Mouse (Mus musculus): Measurements from ENCODE around the gene Ranbp9.

Gene Ranbp9

GRCm38 (mm10) chr13:43480957-43481858, at the start of gene Ranbp9:
Gene Ranbp9 (minus strand): TSS chr13:43481282.
- peak; percentile 82 for DNase-seq (ENCODE audit: low read depth, low spot score)

GRCm38 (mm10) chr13:43530129-43530831, 49.2 kb upstream of the Ranbp9 start:
- no peak for DNase-seq (ENCODE audit: low read depth, low spot score)

GRCm38 (mm10) chr13:43526289-43526688, 45.2 kb upstream of the Ranbp9 start:
- no peak for DNase-seq (ENCODE audit: low read depth, low spot score)

GRCm38 (mm10) chr13:43525363-43526134, 44.5 kb upstream of the Ranbp9 start:
- peak; percentile 46 for DNase-seq (ENCODE audit: low read depth, low spot score)

GRCm38 (mm10) chr13:43524491-43525362, 43.6 kb upstream of the Ranbp9 start:
- no peak for DNase-seq (ENCODE audit: low read depth, low spot score)

- no peak for DNase-seq (ENCODE audit: low read depth, low spot score)
Observed at GRCm38 (mm10) chr13:43523906-43524480, 42.9 kb upstream of the Ranbp9 start.

- DNase-seq (ENCODE audit: low read depth, low spot score), result no peak
Observed at GRCm38 (mm10) chr13:43521940-43522339, 40.9 kb upstream of the Ranbp9 start.

GRCm38 (mm10) chr13:43519251-43519650, 38.2 kb upstream of the Ranbp9 start:
- no peak for DNase-seq (ENCODE audit: low read depth, low spot score)

GRCm38 (mm10) chr13:43517371-43517770, 36.3 kb upstream of the Ranbp9 start:
- DNase-seq (ENCODE audit: low read depth, low spot score), result no peak

GRCm38 (mm10) chr13:43516931-43517330, 35.8 kb upstream of the Ranbp9 start:
- no peak for DNase-seq (ENCODE audit: low read depth, low spot score)

- DNase-seq (ENCODE audit: low read depth, low spot score), result no peak
Observed at GRCm38 (mm10) chr13:43516119-43516518, 35.0 kb upstream of the Ranbp9 start.

GRCm38 (mm10) chr13:43514950-43515358, 33.9 kb upstream of the Ranbp9 start:
- DNase-seq (ENCODE audit: low read depth, low spot score), result no peak

- DNase-seq (ENCODE audit: low read depth, low spot score), result no peak
Observed at GRCm38 (mm10) chr13:43512736-43513135, 31.7 kb upstream of the Ranbp9 start.

- DNase-seq (ENCODE audit: low read depth, low spot score), result no peak
Observed at GRCm38 (mm10) chr13:43505798-43506197, 24.7 kb upstream of the Ranbp9 start.

GRCm38 (mm10) chr13:43503395-43503850, 22.3 kb upstream of the Ranbp9 start:
- DNase-seq (ENCODE audit: low read depth, low spot score), result peak; percentile 13

GRCm38 (mm10) chr13:43501601-43502000, 20.5 kb upstream of the Ranbp9 start:
- no peak for DNase-seq (ENCODE audit: low read depth, low spot score)

GRCm38 (mm10) chr13:43500483-43500850, 19.4 kb upstream of the Ranbp9 start:
- no peak for DNase-seq (ENCODE audit: low read depth, low spot score)

GRCm38 (mm10) chr13:43499731-43500482, 18.8 kb upstream of the Ranbp9 start:
- DNase-seq (ENCODE audit: low read depth, low spot score), result no peak

GRCm38 (mm10) chr13:43498849-43499248, 17.8 kb upstream of the Ranbp9 start:
- DNase-seq (ENCODE audit: low read depth, low spot score), result no peak

GRCm38 (mm10) chr13:43497769-43498168, 16.7 kb upstream of the Ranbp9 start:
- DNase-seq (ENCODE audit: low read depth, low spot score), result no peak
